Mouse (Mus musculus): ENCODE data around the gene Zbtb37. TPM values are rescaled to one million over a fixed set of nuclear protein-coding genes. Genes with fewer than 3 reads are reported as not detected.

Zbtb37 gene
- polyA plus RNA-seq, 1 experiment from 2014 or later = 9.3 TPM

GRCm38 (mm10) chr1:161041261-161042020, 6.8 kb upstream of the Zbtb37 start:
- Histone ChIP-seq H3K4me2 (ENCODE audit: low read depth, severe bottlenecking) (no peak overlapping the region), H3K9ac (ENCODE audit: low read length) (no peak overlapping the region), H3K4me3 (ENCODE audit: low read depth, low read length) (no peak overlapping the region), H3K4me1 (ENCODE audit: control insufficient read depth, insufficient read depth, low read length) (no peaks in the 10 kb centered on the region), H3K27ac (replicated peaks; ENCODE audit: low read depth, low read length) (no peak overlapping the region), H3K36me3 (ENCODE audit: control insufficient read depth, insufficient read depth, low read length) (peaks cover 4% of the 10 kb centered on the region; the same call in 1 of the 2 replicates), H3K9me3 (ENCODE audit: control insufficient read depth, low read length) (no peaks in the 10 kb centered on the region), H3K27me3 (ENCODE audit: control insufficient read depth, insufficient read depth, low read length) (no peaks in the 10 kb centered on the region)
- DNase-seq (ENCODE audit: low spot score) (no peak), ATAC-seq (ENCODE audit: insufficient number of reproducible peaks, low FRiP score, low TSS enrichment, low read depth) (no peak)
- 95% methylated on average over 7 of the region's 7 CpGs for WGBS

- ATAC-seq (ENCODE audit: insufficient number of reproducible peaks, low FRiP score, low TSS enrichment, low read depth) (no peak), DNase-seq (ENCODE audit: low spot score) (peak; percentile 33)
- H3K4me3 ChIP-seq (ENCODE audit: low read depth, low read length) = no peak overlapping the region
- no peak overlapping the region for H3K9ac ChIP-seq (ENCODE audit: low read length)
- no peaks in the 10 kb centered on the region for H3K27me3 ChIP-seq (ENCODE audit: control insufficient read depth, insufficient read depth, low read length)
- peaks cover 6% of the 10 kb centered on the region; the same call in 1 of the 2 replicates for H3K36me3 ChIP-seq (ENCODE audit: control insufficient read depth, insufficient read depth, low read length)
- no peak overlapping the region for H3K4me2 ChIP-seq (ENCODE audit: low read depth, severe bottlenecking)
- no peaks in the 10 kb centered on the region for H3K4me1 ChIP-seq (ENCODE audit: control insufficient read depth, insufficient read depth, low read length)
- no peak overlapping the region for H3K27ac ChIP-seq (replicated peaks; ENCODE audit: low read depth, low read length)
- no peaks in the 10 kb centered on the region for H3K9me3 ChIP-seq (ENCODE audit: control insufficient read depth, low read length)
Measured at GRCm38 (mm10) chr1:161040855-161041254, 6.2 kb upstream of the Zbtb37 start.

- H3K36me3 ChIP-seq (ENCODE audit: control insufficient read depth, insufficient read depth, low read length) = peaks cover 6% of the 10 kb centered on the region; the same call in 1 of the 2 replicates
- no peak overlapping the region for H3K4me3 ChIP-seq (ENCODE audit: low read depth, low read length)
- no peak overlapping the region for H3K9ac ChIP-seq (ENCODE audit: low read length)
- no peak overlapping the region for H3K4me2 ChIP-seq (ENCODE audit: low read depth, severe bottlenecking)
- no peaks in the 10 kb centered on the region for H3K4me1 ChIP-seq (ENCODE audit: control insufficient read depth, insufficient read depth, low read length)
- 50% methylated on average over 1 of the region's 1 CpGs for WGBS
- no peak for DNase-seq (ENCODE audit: low spot score)
- H3K9me3 ChIP-seq (ENCODE audit: control insufficient read depth, low read length) = no peaks in the 10 kb centered on the region
- peak; percentile 3; the same call in 1 of the 2 replicates for ATAC-seq (ENCODE audit: insufficient number of reproducible peaks, low FRiP score, low TSS enrichment, low read depth)
- H3K27me3 ChIP-seq (ENCODE audit: control insufficient read depth, insufficient read depth, low read length) = no peaks in the 10 kb centered on the region
- no peak overlapping the region for H3K27ac ChIP-seq (replicated peaks; ENCODE audit: low read depth, low read length)
Measured at GRCm38 (mm10) chr1:161040426-161040770, 5.7 kb upstream of the Zbtb37 start.

GRCm38 (mm10) chr1:161039741-161040425, 5.2 kb upstream of the Zbtb37 start:
- Histone ChIP-seq H3K27ac (replicated peaks; ENCODE audit: low read depth, low read length) (no peak overlapping the region), H3K4me2 (ENCODE audit: low read depth, severe bottlenecking) (no peak overlapping the region), H3K4me3 (ENCODE audit: low read depth, low read length) (no peak overlapping the region), H3K9ac (ENCODE audit: low read length) (no peak overlapping the region), H3K4me1 (ENCODE audit: control insufficient read depth, insufficient read depth, low read length) (no peaks in the 10 kb centered on the region), H3K27me3 (ENCODE audit: control insufficient read depth, insufficient read depth, low read length) (no peaks in the 10 kb centered on the region), H3K36me3 (ENCODE audit: control insufficient read depth, insufficient read depth, low read length) (peaks cover 6% of the 10 kb centered on the region; the same call in 1 of the 2 replicates), H3K9me3 (ENCODE audit: control insufficient read depth, low read length) (no peaks in the 10 kb centered on the region)
- DNase-seq (ENCODE audit: low spot score) (peak; percentile 63), ATAC-seq (ENCODE audit: insufficient number of reproducible peaks, low FRiP score, low TSS enrichment, low read depth) (peak; percentile 23)
- 12% methylated on average over 3 of the region's 3 CpGs for WGBS

GRCm38 (mm10) chr1:161038968-161039721, 4.5 kb upstream of the Zbtb37 start:
- no peak overlapping the region for H3K4me3 ChIP-seq (ENCODE audit: low read depth, low read length)

GRCm38 (mm10) chr1:161038004-161038403, 3.4 kb upstream of the Zbtb37 start:
- H3K4me2 ChIP-seq (ENCODE audit: low read depth, severe bottlenecking) = peak overlapping the region; percentile 34; the same call in 1 of the 2 replicates
- WGBS = 41% methylated on average over 3 of the region's 3 CpGs
- no peak overlapping the region for H3K27ac ChIP-seq (replicated peaks; ENCODE audit: low read depth, low read length)
- H3K36me3 ChIP-seq (ENCODE audit: control insufficient read depth, insufficient read depth, low read length) = peaks cover 6% of the 10 kb centered on the region; the same call in 1 of the 2 replicates
- no peaks in the 10 kb centered on the region for H3K27me3 ChIP-seq (ENCODE audit: control insufficient read depth, insufficient read depth, low read length)
- H3K4me1 ChIP-seq (ENCODE audit: control insufficient read depth, insufficient read depth, low read length) = no peaks in the 10 kb centered on the region; the same call in 1 of the 2 replicates
- ATAC-seq (ENCODE audit: insufficient number of reproducible peaks, low FRiP score, low TSS enrichment, low read depth) = no peak
- no peaks in the 10 kb centered on the region for H3K9me3 ChIP-seq (ENCODE audit: control insufficient read depth, low read length)
- no peak overlapping the region; the same call in 1 of the 2 replicates for H3K4me3 ChIP-seq (ENCODE audit: low read depth, low read length)
- no peak for DNase-seq (ENCODE audit: low spot score)
- no peak overlapping the region for H3K9ac ChIP-seq (ENCODE audit: low read length)

More at GRCm38 (mm10) chr1:161038968-161039721, 4.5 kb upstream of the Zbtb37 start:
- no peak overlapping the region for H3K4me2 ChIP-seq (ENCODE audit: low read depth, severe bottlenecking)
- no peaks in the 10 kb centered on the region for H3K27me3 ChIP-seq (ENCODE audit: control insufficient read depth, insufficient read depth, low read length)
- H3K27ac ChIP-seq (replicated peaks; ENCODE audit: low read depth, low read length) = no peak overlapping the region
- peak; percentile 54 for DNase-seq (ENCODE audit: low spot score)
- no peak overlapping the region for H3K9ac ChIP-seq (ENCODE audit: low read length)
- no peak for ATAC-seq (ENCODE audit: insufficient number of reproducible peaks, low FRiP score, low TSS enrichment, low read depth)
- H3K36me3 ChIP-seq (ENCODE audit: control insufficient read depth, insufficient read depth, low read length) = peaks cover 6% of the 10 kb centered on the region; the same call in 1 of the 2 replicates
- no peaks in the 10 kb centered on the region for H3K9me3 ChIP-seq (ENCODE audit: control insufficient read depth, low read length)
- no peaks in the 10 kb centered on the region for H3K4me1 ChIP-seq (ENCODE audit: control insufficient read depth, insufficient read depth, low read length)
- 8% methylated on average over 3 of the region's 3 CpGs for WGBS

GRCm38 (mm10) chr1:161037599-161037998, 3.0 kb upstream of the Zbtb37 start:
- Histone ChIP-seq H3K4me3 (ENCODE audit: low read depth, low read length) (peak overlapping the region; percentile 83), H3K4me1 (ENCODE audit: control insufficient read depth, insufficient read depth, low read length) (no peaks in the 10 kb centered on the region; the same call in 1 of the 2 replicates), H3K9me3 (ENCODE audit: control insufficient read depth, low read length) (no peaks in the 10 kb centered on the region), H3K27ac (replicated peaks; ENCODE audit: low read depth, low read length) (no peak overlapping the region), H3K9ac (ENCODE audit: low read length) (peak overlapping the region; percentile 22; the same call in 1 of the 2 replicates), H3K36me3 (ENCODE audit: control insufficient read depth, insufficient read depth, low read length) (peaks cover 6% of the 10 kb centered on the region; the same call in 1 of the 2 replicates), H3K27me3 (ENCODE audit: control insufficient read depth, insufficient read depth, low read length) (no peaks in the 10 kb centered on the region), H3K4me2 (ENCODE audit: low read depth, severe bottlenecking) (peak overlapping the region; percentile 34)
- ATAC-seq (ENCODE audit: insufficient number of reproducible peaks, low FRiP score, low TSS enrichment, low read depth) (no peak), DNase-seq (ENCODE audit: low spot score) (no peak)
- WGBS = 24% methylated on average over 3 of the region's 3 CpGs

GRCm38 (mm10) chr1:161037026-161037425, 2.4 kb upstream of the Zbtb37 start:
- no peaks in the 10 kb centered on the region; the same call in 1 of the 2 replicates for H3K4me1 ChIP-seq (ENCODE audit: control insufficient read depth, insufficient read depth, low read length)
- peaks cover 6% of the 10 kb centered on the region; the same call in 1 of the 2 replicates for H3K36me3 ChIP-seq (ENCODE audit: control insufficient read depth, insufficient read depth, low read length)
- DNase-seq (ENCODE audit: low spot score) = no peak

More at GRCm38 (mm10) chr1:161037026-161037425, 2.4 kb upstream of the Zbtb37 start:
- Histone ChIP-seq H3K4me3 (ENCODE audit: low read depth, low read length) (peak overlapping the region; percentile 83), H3K9ac (ENCODE audit: low read length) (peak overlapping the region; percentile 94), H3K4me2 (ENCODE audit: low read depth, severe bottlenecking) (peak overlapping the region; percentile 78), H3K27me3 (ENCODE audit: control insufficient read depth, insufficient read depth, low read length) (no peaks in the 10 kb centered on the region), H3K27ac (replicated peaks; ENCODE audit: low read depth, low read length) (no peak overlapping the region), H3K9me3 (ENCODE audit: control insufficient read depth, low read length) (no peaks in the 10 kb centered on the region)
- 2% methylated on average over 1 of the region's 1 CpGs for WGBS
- ATAC-seq (ENCODE audit: insufficient number of reproducible peaks, low FRiP score, low TSS enrichment, low read depth) = no peak
